Mouse (Mus musculus): ENCODE measurements around the gene Tpsb2.

DNA sequence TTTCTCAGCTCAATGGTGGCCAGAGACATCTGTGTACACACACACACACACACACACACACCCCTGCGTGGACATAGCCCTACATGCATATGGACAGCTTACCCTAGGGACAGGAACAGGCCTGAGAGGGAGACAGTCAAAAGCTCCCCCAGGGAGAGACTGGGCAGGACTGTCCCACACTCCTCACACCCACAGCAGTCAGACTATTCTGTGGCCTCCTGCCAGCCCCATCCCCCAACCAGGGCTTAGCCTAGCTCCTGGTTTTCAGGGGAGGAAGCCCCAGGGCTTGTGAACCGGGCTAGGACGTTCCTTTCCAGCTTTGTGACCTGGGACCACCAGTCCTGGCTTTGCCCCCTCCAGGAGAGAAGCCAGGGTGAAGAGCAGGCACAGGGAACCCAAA lies 50.1 kb downstream of the Tpsb2 start:
- no peak for TF ChIP-seq CTCF (IDR thresholded peaks at IDR 0.05)
- no peak for TF ChIP-seq EP300 (IDR thresholded peaks at IDR 0.05)
